Mouse (Mus musculus) inflammation-experienced regulatory T-cells, adult 16 weeks (primary cell): ENCODE measurements around the gene Uts2r. TPM values are rescaled to one million over a fixed set of nuclear protein-coding genes. Genes with fewer than 3 reads are reported as not detected.

Experiments
- polyA plus RNA-seq: library from polyadenylated mRNA; unstranded; fragments of 100-300 nt; shearing (Covaris generic); gene quantifications from one replicate; pipeline ENCODE4 v1.2.1, GENCODE M21; 2017

Uts2r gene
- polyA plus RNA-seq, result not detected

GRCm38 (mm10) chr11:121159971-121160370, at the start of gene Uts2r:
TSS of gene Uts2r (plus strand) at chr11:121160271.

GRCm38 (mm10) chr11:121118577-121118976, 41.5 kb upstream of the Uts2r start, which contains the start of gene Tex19.2:
TSS of gene Tex19.2 (minus strand) at chr11:121118677.

GRCm38 (mm10) chr11:121145865-121146264, 14.2 kb upstream of the Uts2r start, which contains the start of gene Tex19.1:
TSS of gene Tex19.1 (plus strand) at chr11:121146143.

GRCm38 (mm10) chr11:121204161-121205006, 44.3 kb downstream of the Uts2r start, which contains the start of the genes Hexdc and Ogfod3:
TSS of gene Hexdc (plus strand) at chr11:121204433.
TSS of gene Ogfod3 (minus strand) at chr11:121204711.

Other genes starting within 250 kb of the Uts2r start
- gene Ccdc57, start 227.4 kb upstream of the Uts2r start, polyA plus RNA-seq, result 0.98 TPM
- gene Slc16a3, start 211.8 kb upstream of the Uts2r start, polyA plus RNA-seq, result 18.6 TPM
- 143 TPM for gene Csnk1d, start 168.9 kb upstream of the Uts2r start, polyA plus RNA-seq
- 61.2 TPM for gene Cd7, start 120.9 kb upstream of the Uts2r start, polyA plus RNA-seq
- gene Sectm1b, start 96.7 kb upstream of the Uts2r start, polyA plus RNA-seq, result not detected
- gene Sectm1a, start 79.1 kb upstream of the Uts2r start, polyA plus RNA-seq, result not detected
- not detected for gene Tex19.2, start 41.6 kb upstream of the Uts2r start, polyA plus RNA-seq
- gene Tex19.1, start 14.1 kb upstream of the Uts2r start, polyA plus RNA-seq, result not detected
- gene Hexdc, start 44.2 kb downstream of the Uts2r start, polyA plus RNA-seq, result 3.6 TPM
- gene Ogfod3, start 44.4 kb downstream of the Uts2r start, polyA plus RNA-seq, result 9.1 TPM
- gene Cybc1, start 69.1 kb downstream of the Uts2r start, polyA plus RNA-seq, result 148 TPM
- 49.9 TPM for gene Narf, start 77.0 kb downstream of the Uts2r start, polyA plus RNA-seq
- gene Foxk2, start 99.7 kb downstream of the Uts2r start, polyA plus RNA-seq, result 1.9 TPM
- 50.9 TPM for gene Wdr45b, start 194.2 kb downstream of the Uts2r start, polyA plus RNA-seq
- gene Rab40b, start 228.0 kb downstream of the Uts2r start, polyA plus RNA-seq, result not detected